Mouse (Mus musculus) Muller cell, postnatal 12 days (primary cell): ENCODE measurements at regions not wholly inside any gene's neighbourhood (a gene's known extent, or its start where the extent isn't known, plus 50 kb on each side); places are given as distances from the start of the nearest gene placed in this dataset.
A peak's percentile ranks its signal among the peaks of the same experiment; 100 is the strongest.

Experiments used
- DNase-seq: peaks from one replicate; pipeline ENCODE4 v3.0.0-alpha.2; 2015; ENCODE audit errors: inconsistent ontology term

DNA sequence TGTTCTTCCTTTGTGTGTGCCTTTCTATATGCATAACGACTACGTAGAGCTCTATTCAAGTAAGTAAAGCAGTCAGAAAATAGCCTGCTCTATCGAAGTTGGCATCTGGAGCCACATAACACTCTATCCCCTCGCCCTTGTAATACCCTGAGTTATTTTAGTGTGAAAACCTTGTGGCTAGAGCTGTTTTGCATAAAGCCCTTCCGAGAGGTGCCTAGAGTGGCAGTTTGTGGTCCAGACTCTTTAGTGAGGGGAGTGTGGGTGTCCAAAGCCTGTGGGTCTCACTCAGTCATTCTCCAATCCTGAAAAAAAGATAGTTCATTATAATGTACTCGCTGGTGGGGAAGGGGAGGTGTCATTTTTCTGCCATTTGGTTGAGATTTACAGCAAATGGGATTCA is 855.2 kb upstream of the Car8 start:
- no peak for DNase-seq

DNA sequence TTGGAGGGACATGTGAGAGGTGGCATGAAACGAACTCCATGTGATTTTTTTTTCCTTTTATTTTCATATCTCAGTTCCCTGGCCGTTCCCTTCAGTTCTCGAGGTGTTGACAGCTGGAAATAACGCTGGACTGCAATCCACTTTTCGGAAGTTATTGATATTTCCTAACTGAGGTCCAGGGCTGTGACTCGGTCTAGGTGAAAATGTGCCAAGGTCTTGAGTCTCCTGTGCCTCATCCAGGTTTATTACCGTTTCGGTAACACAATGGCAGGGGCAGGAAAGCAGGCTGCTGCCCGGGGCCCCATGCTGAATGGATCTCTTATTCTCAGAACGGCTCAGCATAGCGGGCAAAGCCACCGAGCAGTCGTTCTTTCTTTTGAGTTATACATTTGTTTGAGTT is 844.7 kb upstream of the Car8 start:
- no peak for DNase-seq

DNA sequence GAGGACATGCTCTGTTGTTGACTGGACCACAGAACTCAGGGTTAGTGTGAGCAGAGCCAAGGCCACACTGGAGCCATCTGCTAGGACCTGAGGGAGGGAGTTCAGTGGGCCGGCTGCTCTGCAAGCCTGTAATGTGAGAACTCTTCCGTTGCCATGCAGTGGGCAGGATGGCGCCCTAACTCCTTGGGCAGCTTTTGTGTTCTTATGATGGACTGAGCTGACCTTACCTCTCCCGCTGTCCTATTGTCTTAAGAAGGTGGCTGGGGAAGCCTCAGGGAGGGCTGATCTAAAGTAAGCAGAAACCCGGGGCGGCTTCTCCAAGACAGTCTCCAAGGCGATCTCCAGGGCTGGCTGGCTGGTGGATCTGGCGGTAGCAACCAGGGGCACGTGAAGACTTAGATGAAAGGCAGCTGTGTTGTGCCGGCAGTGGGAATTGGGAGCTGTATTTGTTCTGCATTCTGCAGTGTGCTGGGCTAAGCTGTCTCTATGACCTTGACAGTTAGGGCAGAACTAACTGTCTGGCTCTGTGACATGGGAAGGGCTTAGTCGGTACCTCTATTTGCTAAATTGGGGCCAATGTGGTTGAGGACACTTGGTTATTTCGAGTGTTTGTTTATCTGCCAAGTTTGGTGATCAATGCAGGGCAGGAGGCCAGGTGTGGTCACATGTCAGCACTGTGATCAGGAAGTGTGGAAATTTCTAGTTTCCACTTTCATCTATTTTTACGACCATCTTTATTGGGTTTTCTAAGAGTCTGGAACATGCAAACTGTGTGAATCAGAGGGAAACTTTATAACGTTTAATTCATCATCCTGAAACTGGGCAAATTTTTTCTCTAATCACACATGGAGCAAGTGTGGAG is 843.1 kb upstream of the Car8 start:
- no peak for DNase-seq

DNA sequence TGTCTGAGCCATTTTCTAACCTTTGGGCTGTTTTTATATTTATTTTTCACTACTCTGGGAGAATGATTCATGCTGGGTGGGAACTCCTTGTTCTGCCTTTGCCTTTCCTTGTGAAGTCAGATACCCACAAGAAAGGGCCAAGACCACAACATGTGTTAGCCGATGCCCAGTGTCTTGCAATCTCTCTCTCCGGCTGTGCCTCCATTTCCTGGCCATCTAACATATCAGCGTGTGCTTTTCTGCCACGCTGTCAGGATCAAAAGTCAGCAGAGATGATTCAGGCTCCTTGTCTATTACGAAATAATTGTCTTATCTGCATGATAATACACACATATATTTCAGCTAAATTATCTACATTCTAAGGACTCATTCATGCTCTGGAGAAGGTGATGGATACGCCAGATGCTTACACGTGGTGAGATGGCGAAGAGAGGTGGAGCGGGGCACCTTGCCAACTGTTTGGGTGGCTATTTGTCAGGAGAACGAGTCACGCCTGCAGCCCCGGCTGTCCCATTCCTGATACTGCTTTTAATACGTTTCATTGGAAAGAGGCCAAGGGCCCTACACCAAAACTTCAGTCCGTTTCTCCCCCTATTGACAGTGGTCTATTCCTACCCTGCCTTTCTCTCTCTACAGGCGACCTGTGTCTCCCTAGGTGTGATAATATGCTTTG is 842.1 kb upstream of the Car8 start:
- DNase-seq = no peak

DNA sequence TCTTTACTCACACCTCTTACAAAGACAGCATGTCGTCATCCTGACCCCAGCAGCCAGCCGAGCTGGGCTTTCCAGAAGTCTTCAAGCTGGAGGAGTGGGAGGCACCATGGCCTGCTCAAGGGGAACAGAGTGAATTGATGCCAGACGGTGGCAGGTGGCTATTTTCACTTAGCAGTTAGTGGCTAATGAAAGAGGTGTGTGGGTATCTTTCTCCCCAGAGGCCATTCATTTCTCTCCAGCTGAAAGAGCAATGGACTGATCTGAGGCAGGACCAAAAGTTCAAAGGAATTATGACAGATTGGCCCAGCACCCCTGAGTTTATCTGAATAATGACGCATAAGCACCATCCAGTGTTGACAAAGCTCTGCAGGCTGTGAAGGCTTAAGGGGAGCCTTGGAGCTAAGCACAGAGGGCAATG is 841.0 kb upstream of the Car8 start:
- no peak for DNase-seq

DNA sequence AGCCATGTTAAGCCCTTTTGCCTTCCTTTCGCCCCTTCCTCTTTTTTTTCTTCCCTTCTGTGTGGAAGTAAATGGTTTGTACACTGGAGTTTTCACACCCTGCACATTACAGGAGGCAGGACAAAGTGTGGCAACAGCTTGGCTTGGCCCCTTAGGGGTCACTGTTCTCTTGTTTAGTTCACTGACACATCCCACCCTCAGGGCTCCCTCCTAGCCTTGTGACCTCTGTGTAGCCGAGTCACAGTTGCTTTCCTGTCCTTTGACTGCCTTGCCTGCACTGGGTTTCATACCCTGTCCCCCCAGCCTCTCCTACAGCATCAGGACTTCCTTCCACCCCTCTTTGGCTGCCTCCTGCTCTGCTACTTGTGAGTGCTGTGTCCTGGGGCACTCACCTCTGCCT is 835.6 kb upstream of the Car8 start:
- DNase-seq = no peak

DNA sequence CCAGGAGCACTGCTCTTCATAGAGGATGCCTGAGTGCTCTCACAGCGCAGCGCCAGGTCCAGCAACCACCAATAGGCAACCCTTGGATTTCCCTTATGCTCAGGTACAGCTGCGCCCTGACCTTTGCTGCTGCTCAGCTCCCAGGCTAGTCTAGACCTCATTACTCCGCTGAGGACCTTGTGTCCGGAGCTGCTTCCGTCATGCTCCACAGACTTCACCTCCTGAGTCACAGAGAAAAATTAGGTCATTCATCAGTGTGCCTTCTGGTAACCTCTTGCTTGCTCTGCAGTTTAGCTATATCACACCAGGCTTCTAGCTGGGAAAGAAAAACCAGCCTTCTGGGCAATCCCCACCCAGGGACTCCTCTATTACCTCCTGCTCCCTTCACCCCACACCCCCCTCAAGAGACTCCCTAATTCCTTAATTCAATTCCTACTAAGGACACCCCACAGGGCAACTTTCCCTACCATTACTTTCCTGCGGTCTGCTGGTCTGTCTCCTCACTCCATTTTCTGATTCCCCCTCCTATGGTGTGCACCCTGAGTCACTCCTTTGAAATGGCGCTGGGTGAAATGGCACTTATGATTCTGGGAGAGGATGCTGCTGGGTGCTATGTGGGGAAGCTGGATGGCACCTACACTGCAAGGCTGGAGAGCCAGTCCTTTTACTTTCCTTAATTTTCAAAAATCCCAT is 835.0 kb upstream of the Car8 start:
- DNase-seq = peak; percentile 68

DNA sequence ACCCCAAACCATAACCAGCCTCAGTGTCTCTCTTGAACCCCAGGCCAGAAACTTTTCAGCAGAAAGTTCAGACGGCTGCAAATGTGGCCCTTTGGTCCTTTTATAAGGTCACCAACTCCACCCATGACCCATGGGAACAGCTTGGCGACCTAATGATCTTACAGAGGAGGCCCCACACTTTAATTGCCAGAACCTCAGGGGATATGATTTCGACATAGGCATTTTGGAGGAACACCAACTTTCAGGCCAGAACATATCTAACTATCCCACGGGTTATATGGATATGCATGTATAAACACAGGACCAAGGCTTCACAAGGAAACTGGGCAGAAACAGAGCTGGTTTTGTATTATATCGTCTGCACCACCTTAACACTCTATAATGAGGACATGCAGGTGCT is 833.5 kb upstream of the Car8 start:
- no peak for DNase-seq

DNA sequence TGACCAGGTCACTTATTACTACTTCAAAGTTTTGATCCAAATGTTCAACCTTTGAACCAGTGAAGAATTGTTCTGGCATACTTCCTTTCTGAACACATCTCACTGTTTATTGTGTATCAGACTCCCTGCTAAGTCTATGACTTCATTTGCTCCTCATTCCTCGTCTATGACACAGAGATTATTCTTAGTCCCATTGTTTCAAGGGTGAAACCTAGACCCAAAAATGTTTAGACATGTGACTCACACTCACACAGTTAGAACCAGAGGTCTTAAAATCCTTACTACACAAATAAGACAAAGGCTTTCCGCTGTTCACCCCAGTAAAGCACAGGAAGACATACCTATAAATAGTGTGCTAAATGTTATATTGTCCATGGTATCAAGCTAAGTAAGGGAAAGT is 829.0 kb upstream of the Car8 start:
- DNase-seq = peak; percentile 90

DNA sequence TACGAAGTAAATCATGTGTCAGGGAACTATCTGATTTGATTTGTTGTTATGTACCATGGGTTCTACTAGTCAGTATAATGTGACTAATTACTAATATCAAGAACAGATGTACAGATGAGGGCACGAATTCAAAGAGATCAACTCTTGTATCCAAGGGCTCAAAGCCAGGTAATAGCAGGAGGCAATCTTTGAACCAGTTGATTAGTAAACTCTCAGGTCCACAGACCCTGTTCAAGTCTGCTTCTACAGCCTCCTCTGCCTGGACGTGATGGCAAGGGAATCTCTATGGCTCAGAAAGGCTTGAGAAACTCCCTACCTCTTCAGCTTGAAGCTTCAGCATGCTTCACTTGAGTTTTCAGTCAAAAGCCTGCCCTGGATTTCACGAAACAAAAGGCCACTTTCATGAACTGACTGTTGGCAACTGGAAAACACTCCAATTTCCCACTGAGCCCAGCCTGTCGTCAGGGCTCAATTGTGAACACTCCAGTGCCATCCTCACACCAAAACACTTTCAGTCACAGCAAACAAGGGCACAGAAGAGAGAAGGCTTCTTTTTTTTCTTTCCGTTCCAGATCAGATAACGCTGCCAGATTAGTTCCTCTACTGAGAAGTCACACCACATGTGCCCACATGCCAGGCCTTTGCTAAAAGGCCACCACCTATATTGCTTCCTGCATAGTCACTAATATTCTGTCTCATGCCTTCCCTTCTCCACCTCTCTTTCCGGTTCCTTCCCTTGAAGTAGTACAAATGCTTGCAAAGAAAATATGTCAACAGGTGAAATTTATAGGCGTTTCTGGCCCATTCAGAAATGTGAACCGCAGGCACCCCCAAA is 827.4 kb upstream of the Car8 start:
- DNase-seq = peak; percentile 83

DNA sequence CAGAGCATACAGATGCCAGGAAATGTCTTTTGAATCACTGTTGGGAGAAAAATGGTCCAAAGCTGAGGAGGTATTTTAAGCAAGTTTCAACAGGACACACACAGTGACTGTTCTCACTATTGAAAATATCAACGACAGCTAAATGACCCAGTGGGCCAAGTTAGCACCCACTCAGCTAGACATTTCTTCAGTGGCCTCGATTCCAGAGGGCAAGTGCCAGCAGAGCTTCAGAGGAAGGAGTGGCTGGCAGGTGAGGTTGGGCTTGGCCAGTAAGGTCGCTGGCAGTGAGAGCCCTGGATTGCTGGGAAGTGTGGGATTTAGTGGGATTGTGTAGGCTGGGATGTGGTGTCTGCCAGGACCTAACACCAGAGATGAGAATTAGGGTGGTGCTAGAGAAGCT is 823.1 kb upstream of the Car8 start:
- no peak for DNase-seq

DNA sequence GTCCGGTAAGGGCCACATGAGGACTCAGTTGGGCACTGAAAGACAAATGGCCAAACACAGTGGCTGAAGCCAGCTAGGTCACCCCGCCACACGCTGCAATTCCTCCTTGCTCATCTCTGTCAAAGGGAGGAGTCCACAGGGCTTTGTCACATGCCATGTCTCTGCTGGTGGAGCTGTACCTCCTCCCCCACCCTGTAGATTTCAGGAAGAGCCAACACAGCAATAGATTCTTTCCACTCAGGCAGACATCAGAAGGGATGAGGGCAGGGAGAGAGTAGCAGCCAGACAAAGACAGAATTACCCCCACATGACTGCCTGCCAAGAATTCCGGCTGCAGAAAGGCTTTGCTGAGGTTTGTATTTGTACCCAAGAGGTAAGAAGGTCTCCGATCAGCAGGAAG is 821.4 kb upstream of the Car8 start:
- peak; percentile 99 for DNase-seq

DNA sequence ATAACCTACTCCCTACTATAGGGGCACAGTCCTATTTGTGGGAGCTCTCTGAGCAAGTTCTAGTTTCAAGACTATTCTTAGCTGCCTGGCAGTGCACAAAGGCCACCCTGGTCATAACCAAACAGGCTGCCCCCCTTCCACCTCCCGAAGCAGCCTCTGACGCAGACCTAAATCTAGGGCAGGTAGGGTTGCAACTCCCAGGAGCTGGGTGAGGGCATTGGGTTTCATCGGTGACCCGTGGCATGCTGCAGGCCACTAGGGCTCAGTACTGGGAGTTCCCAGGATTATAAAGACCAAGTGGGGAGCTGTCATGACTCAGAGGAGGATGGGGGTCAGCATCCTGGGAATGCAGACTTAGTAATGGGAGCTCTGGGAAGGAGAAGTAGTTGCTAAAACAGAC is 818.8 kb upstream of the Car8 start:
- peak; percentile 84 for DNase-seq

DNA sequence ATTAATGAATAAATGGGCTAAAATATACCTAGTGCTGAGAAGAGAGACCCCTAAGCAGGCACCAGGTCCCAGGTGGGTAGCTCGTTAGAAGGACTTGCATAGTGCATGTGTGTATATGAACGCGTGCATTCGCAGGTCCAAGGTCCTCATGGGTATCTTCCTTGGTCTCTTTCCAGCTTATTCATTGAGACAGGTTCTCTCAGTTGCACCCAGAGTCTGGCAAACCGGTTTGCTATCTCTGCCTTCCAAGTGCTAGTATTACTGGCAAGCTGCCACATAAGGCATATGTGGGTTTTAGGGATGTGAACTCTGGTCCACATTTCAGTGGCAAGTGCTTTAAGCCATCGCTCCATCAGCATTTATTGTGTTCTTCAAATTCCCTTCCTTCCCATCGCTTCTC is 818.3 kb upstream of the Car8 start:
- no peak for DNase-seq

DNA sequence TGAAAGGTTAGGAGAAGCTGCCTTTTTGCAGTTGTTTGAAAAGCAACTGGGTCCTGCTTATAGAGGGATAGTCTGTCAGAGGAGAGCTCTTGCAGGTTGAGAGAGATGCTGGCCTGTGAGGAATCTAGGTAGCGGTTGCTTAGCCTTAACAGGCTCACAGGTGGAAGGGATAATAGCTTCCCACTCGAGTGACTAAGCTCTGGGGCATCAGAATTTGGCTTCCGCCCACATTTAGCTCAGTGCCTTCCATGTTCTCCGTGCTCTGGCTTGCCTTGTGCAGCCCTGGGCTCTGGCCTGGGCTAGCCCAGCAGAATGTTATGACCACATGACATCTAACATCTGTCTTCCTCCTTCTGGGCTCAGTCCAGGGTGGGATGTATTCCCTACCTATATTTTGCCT is 817.0 kb upstream of the Car8 start:
- DNase-seq = peak; percentile 17

DNA sequence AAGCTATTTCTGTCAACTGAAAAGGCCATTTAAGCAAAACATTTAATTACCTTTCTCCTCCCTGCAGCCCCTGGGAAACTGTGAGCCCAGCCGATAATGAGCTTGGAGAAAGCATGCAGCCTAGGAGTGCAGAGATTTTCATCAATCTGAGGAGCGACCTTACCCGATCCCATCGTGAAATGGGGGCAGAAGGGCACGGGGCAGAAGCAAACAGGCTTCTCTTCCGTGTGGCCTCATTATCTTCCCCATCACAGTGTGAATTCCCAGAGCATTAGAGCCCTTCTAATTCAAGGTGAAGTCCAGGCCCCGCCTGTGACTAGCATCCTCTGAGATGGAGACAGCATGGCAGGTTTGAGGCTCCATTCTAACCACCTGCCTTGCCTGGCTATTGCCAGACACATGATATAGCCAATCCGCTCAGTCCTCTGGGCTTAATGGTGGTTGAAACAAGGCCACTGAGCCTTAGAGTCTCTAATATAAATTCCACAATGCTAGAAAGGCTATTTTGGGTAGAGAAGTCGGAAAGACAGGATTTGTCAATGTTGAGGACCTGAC is 816.5 kb upstream of the Car8 start:
- DNase-seq = no peak

DNA sequence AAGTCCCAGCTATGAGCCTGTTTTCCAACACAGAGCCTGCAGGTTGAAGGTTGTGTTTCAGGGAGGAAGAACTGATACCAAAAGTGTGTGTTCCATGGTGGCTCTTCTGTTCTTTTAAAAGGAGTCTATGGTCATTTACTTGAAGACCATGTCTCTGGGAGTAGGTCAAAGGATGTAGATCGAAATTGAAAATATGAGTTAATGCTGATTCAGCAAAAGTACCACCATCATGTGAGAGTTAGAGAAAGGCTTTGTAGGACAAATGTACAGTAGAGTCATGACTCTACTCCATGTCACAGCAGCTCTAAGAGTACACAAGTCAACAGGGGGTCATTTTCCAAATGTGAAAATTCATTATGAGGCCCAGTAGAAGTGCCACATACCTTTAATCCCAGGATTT is 810.0 kb upstream of the Car8 start:
- no peak for DNase-seq

DNA sequence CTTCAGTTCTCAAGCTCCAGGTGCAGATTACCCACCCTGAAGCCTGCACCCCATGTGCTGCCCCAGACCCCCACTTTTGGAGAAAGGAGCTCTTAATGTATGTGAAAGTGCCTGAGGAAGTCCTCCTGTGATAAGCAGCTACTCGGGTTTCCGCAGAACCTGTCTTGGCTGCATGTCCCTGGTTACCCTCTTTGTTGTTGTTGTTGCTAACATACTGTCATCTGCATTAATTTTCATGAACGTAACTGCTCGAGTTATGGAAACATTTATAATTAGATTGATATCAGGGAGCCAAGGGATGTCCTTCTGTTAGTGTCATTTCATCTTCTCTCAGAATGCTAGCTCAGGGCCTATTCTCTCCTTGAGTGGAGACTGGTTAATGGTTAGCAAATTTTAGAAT is 808.3 kb upstream of the Car8 start:
- DNase-seq = no peak

DNA sequence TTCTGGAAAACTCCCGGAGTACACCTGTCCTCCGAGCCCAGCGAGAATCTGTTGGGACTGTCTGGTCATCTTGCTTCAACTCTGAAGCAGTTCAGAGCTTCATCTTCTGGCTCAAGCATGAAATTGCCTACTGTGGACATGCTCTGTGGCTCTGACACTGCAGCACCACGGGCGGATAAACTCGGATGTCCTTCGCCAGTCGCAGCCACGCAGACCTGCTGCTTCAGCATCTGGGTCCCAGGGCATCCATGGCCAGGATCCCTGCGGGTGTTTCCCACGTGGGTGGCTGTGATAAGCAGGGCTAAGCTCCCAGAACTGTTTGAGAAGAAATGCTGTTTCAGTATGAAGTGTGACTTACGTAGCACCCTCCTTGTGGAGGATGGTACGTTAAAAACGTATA is 807.6 kb upstream of the Car8 start:
- no peak for DNase-seq

DNA sequence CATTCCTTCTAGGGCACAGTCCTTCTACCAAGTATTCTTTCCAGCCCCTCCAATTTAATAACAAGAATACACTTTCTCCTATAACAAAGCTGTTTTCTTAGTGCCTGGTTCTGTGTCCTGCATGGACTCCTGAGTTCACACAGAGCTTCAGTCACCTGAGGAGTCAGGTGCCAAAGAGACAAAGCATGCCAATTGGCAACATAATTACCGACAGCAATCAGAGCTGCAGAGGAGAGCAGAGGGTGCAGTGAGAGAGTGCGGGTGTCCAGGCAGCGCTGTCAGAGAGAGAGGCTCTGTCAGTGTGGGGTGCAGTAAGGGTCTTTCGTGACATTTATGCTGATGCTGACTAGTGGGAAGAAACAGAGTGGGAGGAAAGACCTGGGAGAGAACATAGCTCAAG is 807.2 kb upstream of the Car8 start:
- no peak for DNase-seq

DNA sequence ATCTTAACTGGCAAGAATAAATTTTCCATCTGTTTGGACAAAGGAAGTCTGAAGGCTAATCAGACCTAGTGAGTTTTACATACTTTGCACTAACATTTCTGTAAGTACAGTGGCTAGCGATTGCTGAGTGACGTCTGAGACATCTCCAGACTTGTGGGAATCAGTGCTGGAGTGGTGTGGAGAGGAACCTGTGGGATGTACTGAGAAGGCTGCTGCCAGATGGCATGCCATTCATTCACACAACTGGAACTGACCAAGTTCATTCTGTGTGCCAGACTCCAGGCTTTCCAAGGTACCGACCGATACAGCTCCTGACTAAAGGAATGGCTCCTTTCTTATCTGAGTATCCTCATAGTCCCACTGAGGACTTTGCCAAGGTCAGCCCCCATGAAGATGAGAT is 797.2 kb upstream of the Car8 start:
- no peak for DNase-seq

DNA sequence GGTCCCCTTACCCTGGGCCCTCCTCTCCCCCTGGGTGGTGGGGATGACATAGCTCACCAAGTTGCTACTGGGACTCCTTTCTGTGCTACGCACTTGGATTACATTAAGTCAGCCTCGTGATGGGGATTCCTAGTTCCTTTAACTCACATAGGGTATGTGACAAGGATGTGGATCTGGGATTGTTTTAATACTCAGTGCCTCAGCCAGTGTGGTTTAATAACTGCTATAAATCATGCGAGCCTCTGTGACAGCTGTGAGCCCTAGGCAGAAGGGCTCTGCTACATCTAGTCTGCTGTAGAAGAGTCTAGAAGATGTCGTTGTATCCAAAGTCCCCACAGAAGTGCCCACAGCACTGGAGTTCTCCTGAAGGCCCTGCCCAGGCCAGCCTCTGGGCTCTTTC is 796.5 kb upstream of the Car8 start:
- DNase-seq = no peak
